Comparison of ENCODE assay signal across 12 mouse cellular contexts in the genomic region with DNA sequence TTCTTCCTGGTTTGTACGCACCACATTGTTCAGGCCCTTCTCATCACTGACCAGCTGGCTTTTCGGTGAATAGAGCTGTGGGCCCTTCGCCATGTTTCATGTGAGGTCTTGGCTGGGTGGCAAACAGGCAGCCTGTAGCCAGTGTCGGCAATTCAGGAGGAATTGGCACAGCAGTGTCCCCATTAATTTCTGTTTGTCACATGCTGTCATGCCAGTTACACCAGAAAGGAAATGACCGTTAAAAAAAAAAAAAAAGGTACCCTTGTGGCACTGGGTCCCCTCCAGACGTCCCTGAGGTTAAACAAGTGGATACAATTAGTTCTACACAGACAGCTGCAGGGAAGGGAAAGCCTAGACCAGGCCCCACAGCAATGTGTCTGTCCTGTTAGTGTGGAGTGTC.
DNase-seq lines count a peak whose midpoint lies in the region; ATAC-seq lines count a peak whose summit lies in the region.
"Had no signal": no experiment of that assay in that cellular context is flagged by ENCODE, and none has a peak within 500 bp of the region (broad histone marks: within the 10 kb centered on the region; RNA-seq: fewer than 3 reads in every experiment).

No protein-coding gene starts in this region.

- no peak overlapping the region for H3K4me2 ChIP-seq in forebrain, embryonic 14.5 days (ENCODE audit: low read length)
- H3K4me2 ChIP-seq in forebrain, embryonic 11.5 days (ENCODE audit: low read depth, low read length, severe bottlenecking): no peak overlapping the region
- H3K4me2 ChIP-seq in forebrain, embryonic 16.5 days (ENCODE audit: low read length): no peak overlapping the region
- no peak overlapping the region for H3K4me2 ChIP-seq in intestine, embryonic 15.5 days (replicated peaks)
- H3K4me2 ChIP-seq: embryonic facial prominence, embryonic 15.5 days had no signal

- peaks cover 7% of the 10 kb centered on the region for H3K4me1 ChIP-seq in forebrain, embryonic 14.5 days (ENCODE audit: control insufficient read depth, insufficient read depth, low read length)
- no peaks in the 10 kb centered on the region; the same call in 1 of the 2 replicates for H3K4me1 ChIP-seq in forebrain, embryonic 11.5 days (replicated peaks; ENCODE audit: control insufficient read depth, insufficient read depth, low read length)
- peaks cover 16% of the 10 kb centered on the region; the same call in 1 of the 2 replicates for H3K4me1 ChIP-seq in forebrain, embryonic 16.5 days (replicated peaks; ENCODE audit: control insufficient read depth, insufficient read depth, low read length)
- H3K4me1 ChIP-seq in intestine, embryonic 15.5 days (replicated peaks): no peaks in the 10 kb centered on the region
- H3K4me1 ChIP-seq: embryonic facial prominence, embryonic 15.5 days; heart, embryonic 10.5 days had no signal

- H3K9me3 ChIP-seq in forebrain, embryonic 14.5 days (replicated peaks; ENCODE audit: control insufficient read depth, low read length): no peaks in the 10 kb centered on the region
- H3K9me3 ChIP-seq in forebrain, embryonic 11.5 days (ENCODE audit: control insufficient read depth, low read length): no peaks in the 10 kb centered on the region
- H3K9me3 ChIP-seq in forebrain, embryonic 16.5 days (ENCODE audit: control insufficient read depth, low read length): no peaks in the 10 kb centered on the region
- no peaks in the 10 kb centered on the region for H3K9me3 ChIP-seq in intestine, embryonic 15.5 days
- H3K9me3 ChIP-seq: embryonic facial prominence, embryonic 15.5 days; heart, embryonic 10.5 days had no signal

- H3K27me3 ChIP-seq in forebrain, embryonic 14.5 days (replicated peaks; ENCODE audit: control insufficient read depth, insufficient read depth, low read length): no peaks in the 10 kb centered on the region
- no peaks in the 10 kb centered on the region for H3K27me3 ChIP-seq in forebrain, embryonic 11.5 days (ENCODE audit: control insufficient read depth, insufficient read depth, low read length)
- H3K27me3 ChIP-seq in forebrain, embryonic 16.5 days (replicated peaks; ENCODE audit: control insufficient read depth, insufficient read depth, low read length): no peaks in the 10 kb centered on the region
- H3K27me3 ChIP-seq in intestine, embryonic 15.5 days (replicated peaks): no peaks in the 10 kb centered on the region
- H3K27me3 ChIP-seq: CH12.LX; embryonic facial prominence, embryonic 15.5 days had no signal

- peak; percentile 84 for DNase-seq in forebrain, embryonic 14.5 days (ENCODE audit: low spot score)
- no peak for DNase-seq in forebrain, embryonic 11.5 days (ENCODE audit: low spot score)
- DNase-seq in right cerebral cortex, adult 18-20 months: peak; percentile 4
- DNase-seq in right cerebral cortex, postnatal 36 days (ENCODE audit: low spot score in 2 of 2): no peak
- peak; percentile 87 for DNase-seq in retina, postnatal 1 day
- no peak for DNase-seq in natural killer cell, adult 2 months (ENCODE audit: low spot score in 2 of 2)

- WGBS in forebrain, embryonic 14.5 days: 13% methylated on average over 6 of the region's 6 CpGs
- 61% methylated on average over 6 of the region's 6 CpGs for WGBS in forebrain, embryonic 11.5 days
- 7% methylated on average over 6 of the region's 6 CpGs for WGBS in forebrain, embryonic 16.5 days
- 69% methylated on average over 6 of the region's 6 CpGs for WGBS in intestine, embryonic 15.5 days

- no peak overlapping the region; the same call in 1 of the 2 replicates for H3K27ac ChIP-seq in forebrain, embryonic 14.5 days (ENCODE audit: low read depth, low read length)
- no peak overlapping the region for H3K27ac ChIP-seq in forebrain, embryonic 11.5 days (ENCODE audit: low read depth, low read length)
- no peak overlapping the region; the same call in 1 of the 2 replicates for H3K27ac ChIP-seq in forebrain, embryonic 16.5 days (ENCODE audit: low read length)
- no peak overlapping the region for H3K27ac ChIP-seq in intestine, embryonic 15.5 days
- H3K27ac ChIP-seq: embryonic facial prominence, embryonic 15.5 days; heart, embryonic 10.5 days had no signal

- ATAC-seq in forebrain, embryonic 14.5 days: peak; percentile 72
- ATAC-seq in forebrain, embryonic 11.5 days (replicated peaks; ENCODE audit: low FRiP score): no peak
- peak; percentile 72 for ATAC-seq in forebrain, embryonic 16.5 days
- ATAC-seq in intestine, embryonic 15.5 days: no peak
- ATAC-seq: intestine, embryonic 16.5 days had no signal

- H3K4me3 ChIP-seq in forebrain, embryonic 14.5 days (ENCODE audit: low read depth, low read length): no peak overlapping the region
- no peak overlapping the region for H3K4me3 ChIP-seq in forebrain, embryonic 11.5 days (ENCODE audit: low read depth, low read length)
- no peak overlapping the region for H3K4me3 ChIP-seq in forebrain, embryonic 16.5 days (replicated peaks; ENCODE audit: low read length)
- no peak overlapping the region for H3K4me3 ChIP-seq in intestine, embryonic 15.5 days (replicated peaks)
- H3K4me3 ChIP-seq: embryonic facial prominence, embryonic 15.5 days; heart, embryonic 10.5 days had no signal

- no peak overlapping the region for H3K9ac ChIP-seq in forebrain, embryonic 14.5 days (ENCODE audit: low read length)
- no peak overlapping the region for H3K9ac ChIP-seq in forebrain, embryonic 11.5 days (ENCODE audit: low read length)
- H3K9ac ChIP-seq in forebrain, embryonic 16.5 days (replicated peaks; ENCODE audit: low read depth, low read length): no peak overlapping the region
- H3K9ac ChIP-seq in intestine, embryonic 15.5 days: no peak overlapping the region
- H3K9ac ChIP-seq: embryonic facial prominence, embryonic 15.5 days had no signal

- no peaks in the 10 kb centered on the region for H3K36me3 ChIP-seq in forebrain, embryonic 14.5 days (ENCODE audit: control insufficient read depth, insufficient read depth, low read length)
- H3K36me3 ChIP-seq in forebrain, embryonic 11.5 days (ENCODE audit: control insufficient read depth, insufficient read depth, low read length): no peaks in the 10 kb centered on the region
- H3K36me3 ChIP-seq in forebrain, embryonic 16.5 days (ENCODE audit: control insufficient read depth, insufficient read depth): no peaks in the 10 kb centered on the region
- no peaks in the 10 kb centered on the region for H3K36me3 ChIP-seq in intestine, embryonic 15.5 days
- H3K36me3 ChIP-seq: embryonic facial prominence, embryonic 15.5 days; heart, embryonic 10.5 days had no signal

Comparison
In these comparisons a context has a peak if more than half of its experiments do, and no peak if none do; other contexts are left out.
1. ATAC-seq: peak in forebrain, embryonic 14.5 days (single experiment) and forebrain, embryonic 16.5 days (single experiment); none in forebrain, embryonic 11.5 days (single experiment) and intestine, embryonic 15.5 days (single experiment).
2. DNase-seq: peak in forebrain, embryonic 14.5 days (single experiment), right cerebral cortex, adult 18-20 months (single experiment) and retina, postnatal 1 day (single experiment); none in forebrain, embryonic 11.5 days (single experiment), right cerebral cortex, postnatal 36 days (0 of 2) and natural killer cell, adult 2 months (0 of 2).